Mouse (Mus musculus) spleen, postnatal 14 days (tissue): Measurements from ENCODE around the gene Sfxn3.
"Not testable (repeated sequence)": the region's sequence is repeated elsewhere in the genome, so short reads cannot be mapped to it uniquely, and the experiment has no call there.

Source experiments
- DNase-seq, 2 experiments: peaks; one replicate each; pipeline ENCODE4 v3.0.0; 2021 to 2022; ENCODE audit warnings: low spot score in 2 of 2

Sfxn3 gene

GRCm38 (mm10) chr19:45017909-45018308 is 29.4 kb upstream of the Sfxn3 start:
- peak in 1 of 2 experiments; percentile 25 for DNase-seq

GRCm38 (mm10) chr19:45018351-45018831 is 28.9 kb upstream of the Sfxn3 start:
- no peak for DNase-seq

DNA sequence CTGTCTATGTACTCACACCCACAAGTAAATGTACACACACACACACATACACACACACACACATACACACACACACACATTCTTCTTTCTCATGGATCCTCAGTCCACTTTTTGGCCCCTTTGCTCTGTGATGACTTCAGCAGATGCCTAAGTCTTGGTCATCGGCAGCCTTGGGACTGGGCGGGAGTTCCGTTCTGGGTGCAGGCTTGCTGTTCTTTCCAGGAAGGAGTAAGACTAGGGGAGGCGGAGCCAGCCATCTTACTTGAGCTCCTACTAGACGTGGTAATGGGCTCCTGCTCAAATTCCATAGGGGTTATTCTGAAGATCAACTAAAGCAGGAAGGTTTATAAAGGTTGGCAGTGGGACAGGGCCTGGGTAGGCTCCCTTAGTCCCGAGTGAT is 27.0 kb upstream of the Sfxn3 start:
- no peak for DNase-seq

DNA sequence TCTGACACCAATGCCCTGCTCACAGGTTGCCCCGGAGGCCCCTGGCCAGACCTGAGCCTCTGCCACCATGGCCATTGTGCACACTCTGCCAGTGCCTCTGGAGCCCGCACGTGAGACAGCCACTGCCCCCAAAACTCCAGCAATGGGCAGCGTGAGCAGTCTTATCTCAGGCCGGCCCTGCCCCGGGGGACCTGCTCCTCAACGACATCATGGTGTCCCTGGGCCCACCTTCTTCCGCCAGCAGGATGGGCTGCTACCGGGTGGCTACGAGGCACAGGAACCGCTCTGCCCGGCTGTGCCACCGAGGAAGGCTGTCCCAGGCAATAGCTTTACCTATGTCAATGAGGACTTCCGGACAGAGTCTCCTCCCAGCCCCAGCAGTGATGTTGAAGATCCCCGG is 25.9 kb upstream of the Sfxn3 start:
- DNase-seq = no peak

DNA sequence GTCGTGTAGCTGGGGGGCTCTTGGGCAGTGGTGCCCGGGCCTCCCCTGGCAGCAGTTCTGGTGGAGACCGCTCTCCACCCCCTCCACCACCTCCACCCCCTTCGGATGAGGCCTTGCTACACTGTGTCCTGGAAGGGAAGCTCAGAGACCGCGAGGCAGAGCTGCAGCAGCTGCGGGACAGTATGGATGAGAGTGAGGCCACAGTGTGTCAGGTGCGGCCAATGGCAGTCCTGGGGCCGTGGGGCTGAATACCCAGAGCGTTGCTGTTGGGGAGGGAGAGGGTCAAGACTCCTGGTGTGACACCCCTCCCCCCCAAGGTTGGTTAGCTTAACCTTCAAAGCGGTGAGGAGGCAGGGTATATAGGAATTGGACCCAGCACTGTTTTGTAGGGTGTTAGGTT is 23.3 kb upstream of the Sfxn3 start:
- no peak for DNase-seq

DNA sequence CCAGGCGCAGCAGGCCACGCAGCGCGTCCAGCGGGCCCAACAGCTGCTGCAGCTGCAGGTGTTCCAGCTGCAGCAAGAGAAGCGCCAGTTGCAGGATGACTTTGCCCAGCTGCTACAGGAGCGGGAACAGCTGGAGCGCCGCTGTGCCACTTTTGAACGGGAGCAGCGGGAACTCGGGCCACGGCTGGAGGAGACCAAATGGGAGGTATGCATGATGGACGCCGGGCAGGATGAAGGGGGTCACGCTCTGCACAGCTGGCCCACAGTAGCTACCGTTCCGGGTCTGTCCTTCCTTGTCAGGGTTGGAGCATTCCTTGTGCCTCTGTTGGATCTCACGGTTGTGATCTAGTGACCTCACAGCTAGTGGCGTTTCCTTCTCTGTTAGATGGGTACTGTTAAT is 22.5 kb upstream of the Sfxn3 start:
- DNase-seq = no peak

DNA sequence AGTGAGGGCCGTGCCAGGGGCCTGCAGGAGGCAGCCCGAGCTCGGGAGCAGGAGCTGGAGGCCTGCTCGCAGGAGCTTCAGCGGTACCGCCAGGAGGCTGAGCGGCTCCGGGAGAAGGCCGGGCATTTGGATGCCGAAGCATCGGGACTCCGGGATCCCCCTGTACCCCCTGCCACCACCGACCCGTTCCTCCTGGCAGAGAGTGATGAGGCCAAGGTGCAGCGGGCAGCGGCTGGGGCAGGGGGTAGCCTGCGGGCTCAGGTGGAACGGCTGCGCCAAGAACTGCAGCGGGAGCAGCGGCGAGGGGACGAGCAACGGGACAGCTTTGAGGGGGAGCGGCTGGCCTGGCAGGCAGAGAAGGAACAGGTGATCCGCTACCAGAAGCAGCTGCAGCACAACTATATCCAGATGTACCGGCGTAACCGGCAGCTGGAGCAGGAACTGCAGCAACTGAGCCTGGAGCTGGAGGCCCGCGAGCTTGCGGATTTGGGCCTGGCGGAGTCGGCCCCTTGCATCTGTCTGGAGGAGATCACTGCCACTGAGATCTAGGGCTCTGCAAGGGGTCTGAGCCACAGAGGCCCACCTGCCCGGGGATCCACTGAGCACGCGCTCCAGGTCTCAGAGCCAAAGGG is 21.2 kb upstream of the Sfxn3 start:
- DNase-seq = no peak

DNA sequence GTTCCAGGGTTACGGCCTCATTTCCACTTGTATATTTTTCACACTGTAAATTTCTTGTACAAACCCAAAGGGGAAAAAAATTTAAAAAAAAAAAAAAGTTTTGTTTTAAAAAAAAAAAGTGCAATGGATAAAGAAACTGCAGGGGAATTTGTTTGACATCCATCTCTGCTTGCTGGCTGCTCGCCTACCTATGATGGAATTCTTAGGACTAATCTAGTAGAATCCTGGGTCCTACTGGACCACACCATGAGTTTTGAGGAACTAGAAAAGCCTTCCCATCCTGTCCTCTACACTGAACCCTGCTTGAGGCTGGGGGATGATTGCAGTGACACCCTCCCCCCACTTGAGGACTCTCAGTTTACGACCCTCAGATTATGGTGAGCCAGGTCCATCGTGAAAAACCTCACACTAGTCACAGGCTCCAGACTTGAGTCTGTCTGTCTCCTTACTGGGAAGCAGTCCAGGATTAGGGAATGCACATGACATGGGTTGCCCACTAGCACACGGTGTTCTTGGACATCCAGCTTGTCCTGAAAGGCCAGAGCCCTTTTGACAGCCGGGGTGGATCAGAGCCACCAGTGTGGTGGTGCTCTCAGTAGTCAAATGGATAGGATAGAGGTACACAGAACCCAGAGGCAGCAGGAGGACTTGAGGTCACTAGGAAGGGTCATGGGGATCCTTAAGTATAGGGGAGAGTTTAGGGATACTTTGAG is 20.2 kb upstream of the Sfxn3 start:
- no peak for DNase-seq

GRCm38 (mm10) chr19:45027848-45028247 is 19.5 kb upstream of the Sfxn3 start:
- DNase-seq = no peak

GRCm38 (mm10) chr19:45028746-45029145 is 18.6 kb upstream of the Sfxn3 start:
- DNase-seq = no peak

GRCm38 (mm10) chr19:45029571-45029970 is 17.7 kb upstream of the Sfxn3 start:
- no peak for DNase-seq

GRCm38 (mm10) chr19:45030111-45030510 is 17.2 kb upstream of the Sfxn3 start:
- peak in 1 of 2 experiments; percentile 59 for DNase-seq

DNA sequence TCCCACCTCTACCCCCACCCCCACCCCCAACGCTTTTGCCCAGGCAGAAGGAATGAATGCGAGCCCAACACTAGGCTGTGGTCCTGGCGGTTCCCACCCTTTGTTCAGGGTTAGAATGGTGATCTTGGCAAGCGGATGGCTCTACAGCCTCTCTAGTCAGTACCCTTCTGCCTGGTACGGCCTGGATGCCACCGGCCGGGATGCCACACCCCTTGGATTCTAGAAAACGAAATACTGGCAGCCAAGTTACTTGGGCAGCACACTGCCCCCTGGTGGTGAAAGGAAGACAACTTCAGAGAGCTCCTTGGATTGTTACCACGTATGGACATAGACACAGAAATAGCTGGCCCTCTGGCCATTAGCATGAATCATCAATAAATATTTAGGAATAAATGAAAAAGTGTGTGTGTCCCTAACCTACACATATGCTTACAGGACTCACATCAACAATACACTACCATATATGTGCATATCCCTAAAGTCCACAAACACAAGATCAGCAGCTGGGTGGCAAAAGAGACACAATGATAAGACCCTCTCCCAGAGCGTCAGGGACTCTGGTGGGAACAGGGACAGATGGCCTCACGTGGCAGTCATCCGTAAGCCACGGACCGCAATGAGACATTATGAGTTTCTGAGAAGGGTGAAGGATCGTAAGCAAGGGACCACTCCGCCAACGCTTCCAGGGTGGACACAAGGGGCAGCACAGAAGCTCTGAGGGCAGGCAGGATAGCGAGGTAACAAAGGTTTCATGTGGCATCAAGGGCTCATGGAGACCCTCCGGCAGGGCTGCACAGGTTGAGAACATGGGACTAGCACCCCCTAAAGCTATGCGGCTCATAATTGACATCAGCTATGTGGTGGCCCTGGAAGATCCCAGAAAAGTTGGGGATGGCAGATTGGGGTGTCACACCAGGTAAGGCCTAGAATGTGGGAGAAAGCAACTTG is 16.3 kb upstream of the Sfxn3 start:
- DNase-seq = peak in 1 of 2 experiments; percentile 61

DNA sequence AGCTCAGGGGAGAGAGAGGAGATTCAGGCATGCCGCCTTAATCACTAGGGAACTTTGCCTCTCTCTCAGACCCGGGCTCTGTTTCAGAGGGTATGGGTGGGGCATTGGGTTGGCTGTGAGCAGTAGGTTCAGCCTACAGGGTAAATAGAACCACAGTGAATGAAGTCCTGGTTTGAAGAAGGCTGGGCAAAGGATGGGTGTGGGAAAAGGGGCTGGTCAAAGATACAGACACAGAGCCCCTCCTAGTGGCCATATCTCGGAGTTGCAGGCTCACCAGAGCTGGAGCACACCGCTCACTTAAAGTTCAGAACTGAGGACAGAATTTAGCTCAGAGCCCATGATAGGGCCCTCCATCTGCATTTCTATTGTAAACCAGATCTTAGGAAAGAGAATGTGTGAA is 15.5 kb upstream of the Sfxn3 start:
- DNase-seq = peak; percentile 38 to 62

GRCm38 (mm10) chr19:45032570-45033332 is 14.6 kb upstream of the Sfxn3 start:
- DNase-seq = no peak

GRCm38 (mm10) chr19:45036867-45037266 is 10.4 kb upstream of the Sfxn3 start:
- peak in 1 of 2 experiments; percentile 48 for DNase-seq

GRCm38 (mm10) chr19:45038198-45038597 is 9.1 kb upstream of the Sfxn3 start:
- not testable (repeated sequence) for DNase-seq

- DNase-seq = no peak
Observed at GRCm38 (mm10) chr19:45040214-45040613, 7.1 kb upstream of the Sfxn3 start.

GRCm38 (mm10) chr19:45044389-45044927 is 2.8 kb upstream of the Sfxn3 start:
- no peak for DNase-seq

DNA sequence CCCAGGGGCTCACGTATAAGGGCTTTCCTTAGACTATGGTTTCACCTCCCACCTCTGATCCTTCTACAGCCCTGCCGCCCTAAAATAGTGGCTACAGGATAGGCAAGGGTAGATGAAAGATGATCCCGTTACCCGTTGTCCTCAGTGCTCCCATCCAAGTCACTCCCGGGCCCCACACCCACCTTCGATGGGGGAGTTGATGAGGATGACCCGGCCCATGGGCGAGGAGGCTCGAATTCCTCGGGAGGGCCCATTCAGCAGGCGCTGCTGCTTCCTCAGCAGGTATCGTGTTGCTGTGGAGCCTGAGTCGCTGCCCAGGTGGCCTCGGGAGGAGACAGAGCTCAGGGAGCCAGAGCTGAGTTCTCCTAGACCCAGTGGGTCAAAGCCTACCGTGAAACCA is 2.1 kb upstream of the Sfxn3 start:
- DNase-seq = no peak

- DNase-seq = no peak
Observed at GRCm38 (mm10) chr19:45045651-45046050, 1.7 kb upstream of the Sfxn3 start, which contains the start of gene Pdzd7. Pdzd7 (minus strand) TSS chr19:45045717.
